Mouse (Mus musculus) adrenal gland, postnatal 25 days (tissue): ENCODE results near the gene Mindy3. TPM values are rescaled to one million over a fixed set of nuclear protein-coding genes. Genes with fewer than 3 reads are reported as not detected.
A peak's percentile ranks its signal among the peaks of the same experiment; 100 is the strongest.

ENCODE experiments used
- DNase-seq: peaks from one replicate; pipeline ENCODE4 v3.0.0; 2021; ENCODE audit warnings: mixed read lengths
- total RNA-seq: library from RNA; stranded (reverse); gene quantifications from 2 replicates; pipeline ENCODE4 v1.2.3, GENCODE M21; 2021

Gene Mindy3
- total RNA-seq, 1 experiment from 2014 or later, result 54.6 TPM

DNA sequence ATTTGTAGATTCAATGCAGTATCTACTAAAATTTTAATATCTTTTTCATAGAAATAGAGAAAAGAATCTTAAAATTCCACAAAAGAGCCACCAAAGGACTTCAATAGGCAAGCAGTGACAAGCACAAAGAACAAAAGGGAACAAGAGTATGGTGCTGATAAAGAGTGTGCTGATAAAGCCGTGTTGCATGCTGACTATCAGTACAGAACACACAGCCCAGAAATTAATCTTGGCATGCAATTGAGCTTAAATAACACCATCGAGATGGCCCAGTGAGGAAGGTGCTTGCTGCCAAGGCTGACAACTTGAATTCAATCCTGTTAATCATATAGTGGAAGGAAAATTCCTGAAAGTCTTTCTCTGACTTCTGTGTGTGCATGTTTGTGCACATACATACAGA is 50.8 kb downstream of the Mindy3 start:
- DNase-seq, result no peak

GRCm38 (mm10) chr2:12368016-12368415 is 51.3 kb downstream of the Mindy3 start:
- DNase-seq, result no peak

- no peak for DNase-seq
These were observed 58.0 kb downstream of the Mindy3 start for GRCm38 (mm10) chr2:12361310-12361709.

GRCm38 (mm10) chr2:12354837-12355236 is 64.4 kb downstream of the Mindy3 start:
- no peak for DNase-seq

- DNase-seq, result no peak
These were observed 70.4 kb downstream of the Mindy3 start for GRCm38 (mm10) chr2:12348914-12349313.

DNA sequence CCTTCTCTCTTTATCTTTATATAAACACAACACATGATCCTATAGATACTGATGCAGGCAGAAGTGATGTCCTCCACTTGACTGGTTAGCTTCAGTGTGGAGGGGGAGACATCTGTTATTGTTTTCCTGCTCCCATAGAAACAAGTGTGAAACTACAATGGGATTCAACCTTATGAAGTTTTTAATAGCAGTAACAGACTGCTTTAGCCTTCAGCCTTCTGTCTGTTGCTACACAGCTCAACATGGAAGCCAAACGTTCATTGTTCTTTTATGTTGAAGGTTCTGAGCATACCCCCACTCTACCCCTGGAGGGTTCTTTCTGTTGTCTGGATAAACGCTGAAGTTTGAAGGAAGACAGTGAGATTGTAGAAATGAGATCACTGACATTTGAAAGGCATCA is 87.3 kb downstream of the Mindy3 start:
- DNase-seq, result no peak

DNA sequence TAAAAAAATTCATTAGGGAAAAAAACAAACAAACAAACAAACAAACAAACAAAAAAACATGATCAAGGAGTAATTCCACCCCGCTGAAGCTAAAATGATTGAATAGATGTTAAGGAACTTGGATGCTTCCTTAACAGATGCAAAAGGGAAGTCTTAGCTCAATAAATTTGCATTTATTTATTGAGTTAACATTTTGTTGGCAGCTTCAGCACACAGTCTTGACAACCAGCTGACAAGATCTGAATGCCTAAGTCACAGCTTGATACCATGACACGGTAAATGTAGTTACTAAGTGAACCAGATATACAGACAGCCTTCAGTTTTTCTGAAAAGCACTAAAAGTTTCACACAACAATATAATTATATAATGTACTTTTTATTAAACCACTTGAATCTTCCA is 89.7 kb downstream of the Mindy3 start:
- DNase-seq, result no peak

DNA sequence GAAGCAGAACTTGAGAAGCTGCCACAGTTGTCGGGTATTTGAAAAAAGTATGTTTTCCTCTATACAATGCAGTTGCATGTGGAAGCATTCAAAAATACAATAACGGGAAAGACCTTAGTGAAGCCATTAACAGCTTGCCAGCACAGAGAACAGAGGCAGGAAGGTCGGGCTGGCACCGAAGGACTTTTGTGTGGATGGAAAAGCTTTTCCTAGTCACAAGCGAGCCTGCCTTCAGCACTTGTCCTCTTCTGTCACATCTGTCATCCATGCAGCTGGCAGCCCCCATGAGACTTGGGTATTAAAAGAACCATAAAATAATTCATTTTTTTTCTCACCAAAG is 90.2 kb downstream of the Mindy3 start:
- no peak for DNase-seq

DNA sequence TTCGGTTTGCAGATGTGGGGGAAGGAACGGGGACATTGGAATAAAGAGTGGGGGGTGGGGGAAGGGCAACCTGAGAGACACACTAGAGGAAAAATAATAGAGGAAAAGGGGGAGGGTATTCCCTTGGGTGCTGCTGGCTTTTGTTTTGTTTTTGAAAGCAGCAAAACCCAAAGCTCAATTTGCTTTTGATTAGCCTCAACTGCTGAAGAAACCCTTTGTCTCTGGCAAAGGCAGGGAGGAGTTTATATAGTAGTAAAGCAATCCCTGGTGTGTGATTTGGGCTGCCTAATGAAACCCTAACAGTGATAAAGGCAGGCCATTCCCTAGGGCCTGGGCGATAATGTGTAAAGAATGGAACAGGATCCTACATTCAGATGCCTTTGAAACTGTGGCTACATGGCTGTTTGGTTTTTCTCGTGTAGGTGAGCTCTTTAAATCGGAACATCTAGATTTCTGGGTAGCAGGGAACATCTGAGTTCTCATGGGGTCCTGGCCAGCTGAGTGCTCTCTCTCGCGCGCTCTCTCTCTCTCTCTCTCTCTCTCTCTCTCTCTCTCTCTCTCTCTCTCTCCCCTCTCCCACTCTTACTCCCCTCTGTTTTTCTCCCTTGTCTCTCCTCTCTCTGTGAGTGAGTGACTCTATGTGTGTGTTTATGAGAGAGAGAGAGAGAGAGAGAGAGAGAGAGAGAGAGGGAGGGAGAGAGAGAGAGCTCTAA is 90.8 kb downstream of the Mindy3 start:
- no peak for DNase-seq

- no peak for DNase-seq
These were observed 91.4 kb downstream of the Mindy3 start for GRCm38 (mm10) chr2:12327691-12328354.

DNA sequence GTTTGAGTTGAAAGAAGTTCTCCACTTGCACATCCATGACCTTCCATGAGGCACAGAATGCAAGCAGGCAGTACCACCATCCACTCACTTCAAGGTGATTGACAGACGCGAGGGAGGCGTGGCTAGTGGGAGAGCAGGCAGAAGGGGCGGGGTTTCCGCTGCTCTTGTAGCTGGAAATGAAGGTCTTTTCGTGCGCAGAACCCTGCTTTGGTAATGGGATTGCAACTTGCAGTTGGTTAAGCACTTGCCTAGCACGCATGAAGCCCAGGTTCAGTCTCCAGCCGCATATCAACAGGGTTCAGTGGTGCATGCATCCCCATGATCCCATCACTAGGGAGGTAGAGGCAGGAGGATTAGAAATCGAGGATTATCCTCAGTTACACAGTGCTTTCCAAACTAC is 92.1 kb downstream of the Mindy3 start:
- peak; percentile 51 for DNase-seq

DNA sequence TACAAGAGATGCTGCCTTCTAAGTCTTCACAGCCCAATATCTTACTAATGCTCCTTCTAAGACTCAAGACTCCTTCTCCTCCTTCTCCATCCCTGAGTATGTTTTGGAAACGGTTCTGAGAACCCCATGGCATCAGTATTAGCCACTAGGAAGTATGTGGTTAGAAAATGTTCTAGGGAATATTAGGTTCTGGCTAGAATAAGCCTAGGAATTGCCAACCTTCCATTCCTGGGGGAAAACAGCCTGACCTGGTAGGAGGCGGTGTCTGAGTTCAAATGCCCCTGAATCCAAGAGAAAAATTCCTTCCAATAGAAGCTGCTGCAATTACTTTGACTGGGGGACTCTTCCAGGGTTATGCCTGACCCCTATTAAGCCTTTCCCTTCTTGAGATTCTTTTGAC is 93.4 kb downstream of the Mindy3 start:
- DNase-seq, result no peak

DNA sequence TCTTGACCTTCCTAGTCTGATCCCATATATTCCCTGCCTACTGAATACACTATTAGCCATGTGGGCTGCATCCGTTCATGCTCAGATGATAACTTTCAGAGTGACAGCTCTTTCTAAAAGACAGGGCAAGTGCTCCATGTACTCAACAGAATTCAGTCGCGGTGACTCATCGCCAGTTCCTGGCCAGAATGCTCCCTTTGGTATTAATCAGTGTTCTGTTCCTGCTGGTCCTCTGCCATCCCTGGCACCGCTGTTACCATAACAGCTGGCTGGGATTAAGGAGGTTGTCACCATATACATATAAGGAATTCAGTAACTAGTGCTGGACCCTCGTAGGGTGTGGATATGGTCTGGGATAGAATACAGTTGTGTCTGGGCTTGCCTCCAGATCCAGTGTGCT is 93.9 kb downstream of the Mindy3 start:
- peak; percentile 80 for DNase-seq

DNA sequence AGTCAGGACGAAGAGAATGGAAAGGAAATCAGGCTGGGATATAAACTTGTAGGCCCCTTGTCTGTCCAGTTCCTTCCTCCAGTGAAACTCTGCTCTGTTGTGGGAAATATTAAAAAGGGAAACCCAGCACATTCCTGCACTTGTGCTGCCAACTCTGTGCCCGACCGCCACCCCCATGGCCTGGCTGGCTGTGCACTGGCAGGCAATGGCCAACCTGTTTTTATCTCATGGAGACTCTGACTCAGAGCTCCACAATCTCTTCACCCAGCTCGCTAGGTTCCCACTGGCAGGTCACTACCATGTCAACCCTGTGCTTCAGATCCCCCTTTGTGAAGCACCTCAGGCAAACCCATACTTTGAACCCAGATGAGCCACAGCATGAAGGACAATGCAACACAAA is 98.4 kb downstream of the Mindy3 start:
- DNase-seq, result no peak

- no peak for DNase-seq
These were observed 100.6 kb downstream of the Mindy3 start for GRCm38 (mm10) chr2:12318715-12319114.

- no peak for DNase-seq
These were observed 101.2 kb downstream of the Mindy3 start for GRCm38 (mm10) chr2:12318036-12318435.

- no peak for DNase-seq
These were observed 101.9 kb downstream of the Mindy3 start for GRCm38 (mm10) chr2:12317343-12317742.

- peak; percentile 9 for DNase-seq
These were observed 102.9 kb downstream of the Mindy3 start for GRCm38 (mm10) chr2:12316361-12316760.

GRCm38 (mm10) chr2:12314028-12314427 is 105.2 kb downstream of the Mindy3 start:
- DNase-seq, result no peak

GRCm38 (mm10) chr2:12308466-12308865 is 110.8 kb downstream of the Mindy3 start:
- no peak for DNase-seq

DNA sequence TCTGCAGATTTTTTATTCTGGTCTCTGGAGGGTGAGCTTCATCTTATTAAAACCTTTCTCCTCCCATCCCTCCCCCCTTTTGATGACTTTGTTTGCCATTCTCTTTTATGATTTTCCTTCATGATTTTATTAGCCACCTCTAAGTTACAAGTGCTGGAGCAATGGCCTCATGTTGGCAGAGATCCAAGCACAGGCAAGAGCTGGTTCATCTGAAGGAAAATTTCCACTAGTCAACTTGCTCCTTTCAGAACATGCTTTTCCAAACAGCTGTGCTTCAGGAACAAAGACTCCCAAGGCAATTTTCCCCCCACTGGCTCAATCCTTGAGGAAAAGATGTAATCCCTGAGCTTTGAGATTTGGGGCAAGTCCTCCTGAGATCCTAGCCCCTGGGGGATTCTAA is 112.0 kb downstream of the Mindy3 start:
- DNase-seq, result no peak

- no peak for DNase-seq
These were observed 114.1 kb downstream of the Mindy3 start for GRCm38 (mm10) chr2:12305064-12305650.

DNA sequence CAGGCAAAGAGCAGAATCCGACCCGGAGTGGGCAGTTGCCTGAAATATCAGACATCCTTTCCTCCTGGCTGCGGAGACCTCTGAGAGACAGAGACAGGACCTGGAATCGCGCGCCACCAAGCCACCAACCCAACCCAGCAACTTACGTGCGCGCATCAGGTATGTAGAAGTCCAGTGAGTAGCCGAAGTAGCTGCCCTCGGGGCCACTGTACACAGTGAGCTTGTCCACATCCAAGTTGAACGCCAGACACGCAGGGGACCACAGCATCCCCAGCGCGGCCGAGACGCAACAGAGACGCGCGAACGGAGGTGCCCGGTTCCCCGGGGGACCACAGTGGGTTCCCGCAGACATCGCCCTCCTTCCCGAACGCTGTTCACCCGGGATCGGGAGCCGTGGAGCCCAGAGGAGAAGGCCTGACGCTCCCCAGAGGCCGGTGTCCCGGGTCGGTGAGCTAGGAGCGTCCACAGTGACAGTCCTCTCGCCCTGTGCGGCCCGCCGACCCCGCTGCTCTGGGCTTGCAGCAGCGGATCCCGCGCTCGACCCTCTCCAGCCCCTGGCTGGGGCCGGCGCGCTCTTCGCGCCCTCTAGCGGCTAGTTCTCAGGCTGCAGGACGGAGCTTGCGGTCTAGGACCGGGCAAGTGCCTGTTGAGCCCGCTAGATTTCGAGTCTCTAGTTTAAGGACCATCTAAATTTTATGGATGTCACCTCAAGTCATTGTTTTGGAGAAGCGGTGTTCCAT is 117.7 kb downstream of the Mindy3 start, which contains the start of gene Itga8:
Gene Itga8 (minus strand): TSS at position 492 of the 740 bp plus-strand sequence.
- peak; percentile 86 for DNase-seq
